Mouse (Mus musculus): ENCODE measurements around the gene Nxpe3. TPM values are rescaled to one million over a fixed set of nuclear protein-coding genes. Genes with fewer than 3 reads are reported as not detected.
"Not testable (repeated sequence)": the region's sequence is repeated elsewhere in the genome, so short reads cannot be mapped to it uniquely, and the experiment has no call there.

Gene Nxpe3
- polyA plus RNA-seq, 1 experiment from 2014 or later: 0.45 TPM

DNA sequence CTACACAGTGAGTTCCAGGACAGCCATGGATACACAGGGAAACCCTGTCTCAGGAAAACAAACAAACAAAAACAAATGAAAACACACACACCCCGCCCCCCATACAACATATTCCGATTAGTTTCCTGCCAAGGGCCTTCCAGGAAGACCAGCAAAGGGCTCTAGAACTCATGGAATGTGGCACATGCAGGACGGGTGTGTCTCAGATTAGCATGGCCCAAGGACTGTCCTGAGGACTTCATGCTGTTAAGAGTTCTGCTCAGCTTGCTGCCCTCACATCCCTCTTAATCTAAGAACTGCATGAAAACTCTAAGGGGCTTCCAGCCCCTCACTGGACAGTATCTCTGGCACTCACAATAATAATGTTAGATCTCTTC is 6.5 kb downstream of the Nxpe3 start:
- H3K27ac ChIP-seq: no peak overlapping the region
- no peaks in the 10 kb centered on the region for H3K36me3 ChIP-seq
- H3K9ac ChIP-seq: no peak overlapping the region
- H3K4me2 ChIP-seq: no peak overlapping the region
- ATAC-seq (replicated peaks; ENCODE audit: insufficient number of reproducible peaks, insufficient read depth, low FRiP score, low read depth): no peak
- H3K4me1 ChIP-seq (replicated peaks): peaks cover 7% of the 10 kb centered on the region; the same call in 1 of the 2 replicates
- H3K4me3 ChIP-seq: no peak overlapping the region
- no peaks in the 10 kb centered on the region for H3K27me3 ChIP-seq
- 54% methylated on average over 3 of the region's 3 CpGs for WGBS
- H3K9me3 ChIP-seq (replicated peaks): no peaks in the 10 kb centered on the region

DNA sequence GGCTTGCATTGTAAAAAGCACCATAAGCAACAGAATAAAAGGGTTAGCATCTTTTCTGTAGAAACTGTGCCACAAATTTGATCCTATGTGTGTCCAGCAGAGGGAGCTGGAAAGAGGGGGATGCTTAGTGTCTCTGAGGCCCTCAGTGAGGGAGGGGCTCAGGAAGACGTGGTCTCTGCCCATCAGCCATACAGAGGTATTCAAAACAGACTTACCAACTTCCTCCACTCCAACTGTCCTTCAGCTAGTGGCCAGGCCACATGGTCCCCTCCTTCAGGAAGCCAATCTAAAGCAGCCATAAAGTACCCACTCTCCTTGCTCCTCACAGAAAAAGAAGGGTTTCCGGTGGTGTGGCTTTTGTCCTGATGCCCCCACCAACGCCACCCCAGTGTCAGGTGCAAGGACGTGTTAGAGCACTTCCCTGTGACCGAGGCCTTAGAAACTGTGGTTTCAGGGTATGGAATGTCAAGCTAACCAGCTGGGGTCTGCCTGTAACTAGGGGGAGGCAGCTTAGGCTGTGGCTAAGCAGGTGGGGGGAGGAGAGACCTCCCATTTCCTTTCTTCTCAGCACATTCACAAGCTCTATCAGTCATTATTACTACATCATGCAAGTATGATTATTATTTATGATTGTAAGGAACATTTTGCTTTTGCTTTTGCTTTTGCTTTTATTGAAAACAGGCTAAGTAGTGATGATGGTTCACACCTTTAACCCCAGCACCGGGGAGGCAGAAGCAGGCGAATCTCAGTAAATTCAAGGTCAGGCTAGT is 7.1 kb downstream of the Nxpe3 start:
- 53% methylated on average over 7 of the region's 7 CpGs for WGBS
- Histone ChIP-seq H3K9me3 (replicated peaks) (no peaks in the 10 kb centered on the region), H3K27ac (no peak overlapping the region), H3K27me3 (no peaks in the 10 kb centered on the region), H3K9ac (no peak overlapping the region), H3K4me1 (replicated peaks) (0 out of 2 replicates have a peak, but pooled peaks cover 2% of the 10 kb centered on the region), H3K4me3 (no peak overlapping the region), H3K36me3 (no peaks in the 10 kb centered on the region), H3K4me2 (no peak overlapping the region)
- no peak; the same call in 1 of the 2 replicates for ATAC-seq (replicated peaks; ENCODE audit: insufficient number of reproducible peaks, insufficient read depth, low FRiP score, low read depth)

DNA sequence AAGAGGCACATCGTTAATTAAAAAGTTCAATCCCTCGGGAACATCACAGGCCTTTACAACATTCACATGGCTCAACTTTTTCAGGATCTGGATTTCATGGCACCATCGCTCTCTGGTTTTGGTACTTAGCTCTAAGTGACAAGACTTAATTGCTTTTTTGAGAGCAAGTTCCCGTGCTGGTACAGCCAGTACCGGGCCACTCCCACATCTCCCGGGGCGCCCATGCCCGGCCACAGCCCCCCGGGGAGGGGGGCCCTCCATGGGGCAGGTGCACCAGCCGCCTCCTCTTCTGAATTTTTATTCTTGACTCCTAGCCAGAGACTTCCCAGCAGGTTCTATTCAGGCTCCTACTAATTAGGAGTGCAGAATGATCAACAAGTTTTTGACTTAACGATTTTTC is 10.8 kb downstream of the Nxpe3 start:
- Histone ChIP-seq H3K4me3 (no peak overlapping the region), H3K36me3 (no peaks in the 10 kb centered on the region), H3K27me3 (no peaks in the 10 kb centered on the region), H3K27ac (no peak overlapping the region), H3K4me1 (replicated peaks) (0 out of 2 replicates have a peak, but pooled peaks cover 2% of the 10 kb centered on the region), H3K4me2 (no peak overlapping the region), H3K9me3 (replicated peaks) (no peaks in the 10 kb centered on the region), H3K9ac (no peak overlapping the region)
- WGBS: 82% methylated on average over 11 of the region's 11 CpGs
- ATAC-seq (replicated peaks; ENCODE audit: insufficient number of reproducible peaks, insufficient read depth, low FRiP score, low read depth): no peak

DNA sequence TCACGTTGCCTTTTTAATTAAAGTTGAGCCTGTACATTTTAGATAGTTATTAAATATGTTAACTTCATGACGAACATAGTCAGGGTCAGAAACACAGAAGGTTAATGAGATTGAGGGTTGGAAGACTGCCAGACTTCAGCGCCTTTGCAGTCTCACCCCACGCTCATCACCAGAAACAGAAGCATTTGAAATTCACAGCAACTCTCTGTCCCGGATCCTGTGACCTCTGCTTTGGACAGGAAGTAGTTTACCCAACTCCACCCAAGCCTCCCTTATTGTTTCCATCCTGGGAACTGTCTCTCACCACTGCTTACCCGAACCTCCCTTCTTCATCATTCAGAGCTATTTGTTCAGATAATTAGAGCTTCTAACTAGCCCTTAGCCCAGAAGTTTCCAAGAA is 19.1 kb downstream of the Nxpe3 start:
- H3K4me3 ChIP-seq: no peak overlapping the region
- no peak overlapping the region for H3K4me2 ChIP-seq
- H3K9me3 ChIP-seq (replicated peaks): no peaks in the 10 kb centered on the region
- ATAC-seq (replicated peaks; ENCODE audit: insufficient number of reproducible peaks, insufficient read depth, low FRiP score, low read depth): peak; percentile 53; the same call in 1 of the 2 replicates
- no peak overlapping the region for H3K9ac ChIP-seq
- H3K4me1 ChIP-seq (replicated peaks): peaks cover 12% of the 10 kb centered on the region
- 0 out of 2 replicates have a peak overlapping the region, but pooled peaks have one; percentile 27 for H3K27ac ChIP-seq
- no peaks in the 10 kb centered on the region for H3K27me3 ChIP-seq
- 29% methylated on average over 6 of the region's 6 CpGs for WGBS
- no peaks in the 10 kb centered on the region for H3K36me3 ChIP-seq

DNA sequence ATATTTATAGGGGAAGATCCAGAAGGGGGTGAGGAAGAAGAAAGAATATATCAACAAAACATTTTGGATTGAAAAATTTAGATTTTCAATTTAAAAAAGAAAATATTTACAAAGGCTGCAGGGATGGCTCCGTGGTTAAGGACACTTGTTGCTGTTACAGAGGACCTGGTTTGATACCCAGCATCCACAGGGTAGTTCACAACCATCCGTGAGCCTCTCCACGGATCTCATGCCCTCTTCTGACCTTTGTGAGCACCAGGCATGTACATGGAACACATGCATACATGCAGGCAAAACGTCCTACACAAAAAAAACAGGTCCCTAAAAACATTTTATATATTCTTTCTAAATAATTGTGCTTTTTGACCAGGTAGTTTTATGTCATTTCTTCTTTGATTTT is 31.3 kb downstream of the Nxpe3 start:
- Histone ChIP-seq H3K9me3 (replicated peaks) (no peaks in the 10 kb centered on the region), H3K4me3 (no peak overlapping the region), H3K4me1 (replicated peaks) (no peaks in the 10 kb centered on the region), H3K4me2 (no peak overlapping the region), H3K9ac (no peak overlapping the region), H3K36me3 (no peaks in the 10 kb centered on the region), H3K27ac (no peak overlapping the region), H3K27me3 (no peaks in the 10 kb centered on the region)
- 58% methylated on average over 4 of the region's 4 CpGs for WGBS
- ATAC-seq (replicated peaks; ENCODE audit: insufficient number of reproducible peaks, insufficient read depth, low FRiP score, low read depth): no peak

DNA sequence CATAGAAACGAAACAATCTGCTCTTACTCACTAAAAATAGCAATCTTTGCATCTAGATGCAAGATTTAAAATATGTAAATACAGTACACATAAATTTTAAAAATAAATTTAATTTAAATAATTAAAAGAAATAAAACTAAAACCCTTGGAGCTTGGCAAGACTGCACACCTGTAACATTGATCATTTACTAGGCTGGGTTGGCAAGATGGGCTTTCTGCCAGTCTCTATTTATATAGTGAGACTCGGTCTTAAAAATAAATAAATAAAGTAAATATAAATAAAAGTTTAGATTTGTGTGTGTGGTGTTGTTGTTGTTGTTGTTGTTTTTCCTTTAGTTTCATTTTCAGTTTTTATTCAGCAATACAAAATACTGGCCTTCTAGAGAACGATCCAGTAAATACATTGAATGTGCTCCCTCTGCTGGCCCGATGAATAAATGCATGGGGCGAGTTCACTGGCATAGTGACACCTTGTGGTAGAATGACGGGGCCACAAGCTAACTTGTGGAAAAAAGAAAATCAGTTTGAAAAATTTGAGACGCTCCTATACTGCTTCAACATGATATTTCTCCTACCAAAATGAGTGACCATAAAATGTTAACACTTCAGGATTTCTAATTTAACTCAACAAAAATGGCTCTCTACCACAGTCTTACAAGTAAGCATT is 31.8 kb downstream of the Nxpe3 start:
- no peak for ATAC-seq (replicated peaks; ENCODE audit: insufficient number of reproducible peaks, insufficient read depth, low FRiP score, low read depth)
- no peak overlapping the region for H3K27ac ChIP-seq
- no peak overlapping the region for H3K4me2 ChIP-seq
- H3K9ac ChIP-seq: no peak overlapping the region
- H3K4me3 ChIP-seq: no peak overlapping the region
- WGBS: 24% methylated on average over 7 of the region's 7 CpGs
- no peaks in the 10 kb centered on the region for H3K4me1 ChIP-seq (replicated peaks)
- no peaks in the 10 kb centered on the region for H3K9me3 ChIP-seq (replicated peaks)
- H3K36me3 ChIP-seq: no peaks in the 10 kb centered on the region
- no peaks in the 10 kb centered on the region for H3K27me3 ChIP-seq

DNA sequence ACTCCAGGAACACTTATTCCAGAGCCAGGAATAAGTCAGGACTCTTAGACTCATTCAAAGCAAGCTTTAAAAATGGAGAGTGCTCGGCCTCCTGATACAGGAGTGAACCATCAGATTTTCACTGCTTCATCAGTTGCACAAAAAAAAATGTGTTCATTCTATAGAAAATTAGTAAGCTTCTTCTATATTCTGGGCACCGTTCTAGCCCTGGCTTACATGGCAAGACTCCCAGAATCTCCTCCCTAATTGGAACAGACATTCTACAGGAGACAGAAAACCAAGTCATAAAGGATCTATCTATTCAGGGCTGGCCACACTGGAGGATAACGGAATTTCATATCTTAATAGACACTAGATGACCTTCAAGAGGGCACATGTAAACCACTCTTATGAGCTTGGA is 34.0 kb downstream of the Nxpe3 start:
- H3K27ac ChIP-seq: no peak overlapping the region
- H3K4me1 ChIP-seq (replicated peaks): no peaks in the 10 kb centered on the region
- no peak overlapping the region for H3K4me3 ChIP-seq
- H3K27me3 ChIP-seq: no peaks in the 10 kb centered on the region
- no peak overlapping the region for H3K4me2 ChIP-seq
- H3K9ac ChIP-seq: no peak overlapping the region
- WGBS: 66% methylated on average over 3 of the region's 3 CpGs
- ATAC-seq (replicated peaks; ENCODE audit: insufficient number of reproducible peaks, insufficient read depth, low FRiP score, low read depth): no peak
- H3K36me3 ChIP-seq: no peaks in the 10 kb centered on the region
- no peaks in the 10 kb centered on the region for H3K9me3 ChIP-seq (replicated peaks)

DNA sequence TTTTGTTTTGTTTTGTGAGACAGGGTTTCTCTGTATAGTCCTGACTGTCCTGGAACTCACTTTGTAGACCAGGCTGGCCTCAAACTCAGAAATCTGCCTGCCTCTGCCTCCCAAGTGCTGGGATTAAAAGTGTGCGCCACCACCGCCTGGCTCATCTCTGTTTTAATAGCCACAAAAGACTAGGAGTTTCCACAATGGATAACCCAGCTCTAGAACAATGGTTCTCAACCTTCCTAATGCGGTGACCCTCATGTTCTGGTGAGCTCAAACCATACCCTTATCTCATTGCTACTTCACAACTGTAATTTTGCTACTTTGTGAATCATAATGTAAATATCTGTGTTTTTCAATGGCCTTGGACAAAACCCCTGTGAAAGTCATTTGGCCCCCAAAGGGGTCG is 35.7 kb downstream of the Nxpe3 start:
- 93% methylated on average over 4 of the region's 4 CpGs for WGBS
- not testable (repeated sequence) for H3K27me3 ChIP-seq; H3K36me3 ChIP-seq; H3K9ac ChIP-seq; H3K4me1 ChIP-seq (replicated peaks); H3K27ac ChIP-seq; H3K4me3 ChIP-seq; H3K4me2 ChIP-seq; ATAC-seq (replicated peaks; ENCODE audit: insufficient number of reproducible peaks, insufficient read depth, low FRiP score, low read depth); H3K9me3 ChIP-seq (replicated peaks)

DNA sequence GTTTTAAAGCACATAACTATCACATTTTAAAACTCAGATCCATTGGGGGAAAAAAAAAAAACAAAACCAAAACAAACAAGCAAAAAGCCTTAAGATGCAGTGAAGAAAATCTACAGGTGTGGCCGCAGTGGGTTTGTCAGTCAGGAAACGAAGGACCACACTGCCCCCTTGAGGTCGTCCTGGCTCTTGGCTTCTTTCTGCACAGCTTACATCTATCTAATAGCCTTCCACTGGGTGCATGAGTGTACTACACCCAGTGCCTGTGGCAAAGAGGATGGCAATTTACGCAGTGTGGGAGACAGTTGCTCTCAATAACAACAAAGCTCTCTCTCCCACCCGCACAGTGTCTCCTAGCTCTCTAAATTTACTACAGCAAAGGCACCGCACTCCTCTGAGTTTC is 36.6 kb downstream of the Nxpe3 start:
- no peak overlapping the region for H3K4me2 ChIP-seq
- H3K4me3 ChIP-seq: no peak overlapping the region
- H3K27ac ChIP-seq: no peak overlapping the region
- ATAC-seq (replicated peaks; ENCODE audit: insufficient number of reproducible peaks, insufficient read depth, low FRiP score, low read depth): no peak
- no peaks in the 10 kb centered on the region for H3K36me3 ChIP-seq
- H3K4me1 ChIP-seq (replicated peaks): no peaks in the 10 kb centered on the region
- H3K9ac ChIP-seq: no peak overlapping the region
- H3K9me3 ChIP-seq (replicated peaks): no peaks in the 10 kb centered on the region
- no peaks in the 10 kb centered on the region for H3K27me3 ChIP-seq
- 63% methylated on average over 6 of the region's 6 CpGs for WGBS

DNA sequence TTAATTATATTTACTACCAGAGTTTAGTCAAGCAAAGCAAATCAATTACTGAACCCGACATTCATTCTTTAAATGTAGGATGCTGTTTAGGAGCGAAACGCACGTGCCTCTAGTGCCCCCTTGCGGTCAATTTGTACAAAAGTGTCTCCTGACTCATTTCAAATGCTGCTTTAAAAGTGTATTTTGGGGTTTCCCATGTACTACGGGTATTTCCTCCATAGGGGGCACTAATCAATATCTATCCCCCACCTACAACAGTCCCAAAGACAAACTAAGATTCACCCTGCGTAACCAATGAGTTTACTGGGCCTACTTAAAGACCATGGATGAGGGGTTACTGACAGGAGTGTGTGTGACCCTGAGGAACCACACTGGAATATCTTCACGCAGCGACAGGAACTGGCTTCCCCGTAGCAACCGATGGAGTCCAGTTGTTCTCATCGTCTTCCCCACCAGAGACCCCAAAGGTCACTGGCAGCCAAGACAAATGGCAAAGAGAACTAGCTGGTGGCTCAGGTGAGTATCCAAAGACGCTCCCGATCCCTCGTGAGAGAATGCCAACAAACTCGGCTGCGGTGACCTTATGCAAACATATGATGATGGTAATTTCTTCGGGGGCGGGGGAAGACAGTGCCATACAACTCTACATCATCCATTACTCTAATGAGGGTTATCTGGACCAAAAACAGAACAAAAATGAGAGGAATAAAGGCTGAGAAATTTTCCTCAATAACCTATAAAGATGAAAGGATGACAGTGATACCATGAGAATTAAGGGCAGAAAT is 42.0 kb downstream of the Nxpe3 start:
- Histone ChIP-seq H3K36me3 (no peaks in the 10 kb centered on the region), H3K27ac (no peak overlapping the region), H3K9ac (no peak overlapping the region), H3K9me3 (replicated peaks) (no peaks in the 10 kb centered on the region), H3K4me2 (no peak overlapping the region), H3K4me3 (no peak overlapping the region), H3K4me1 (replicated peaks) (no peaks in the 10 kb centered on the region), H3K27me3 (no peaks in the 10 kb centered on the region)
- 52% methylated on average over 19 of the region's 19 CpGs for WGBS
- no peak for ATAC-seq (replicated peaks; ENCODE audit: insufficient number of reproducible peaks, insufficient read depth, low FRiP score, low read depth)

DNA sequence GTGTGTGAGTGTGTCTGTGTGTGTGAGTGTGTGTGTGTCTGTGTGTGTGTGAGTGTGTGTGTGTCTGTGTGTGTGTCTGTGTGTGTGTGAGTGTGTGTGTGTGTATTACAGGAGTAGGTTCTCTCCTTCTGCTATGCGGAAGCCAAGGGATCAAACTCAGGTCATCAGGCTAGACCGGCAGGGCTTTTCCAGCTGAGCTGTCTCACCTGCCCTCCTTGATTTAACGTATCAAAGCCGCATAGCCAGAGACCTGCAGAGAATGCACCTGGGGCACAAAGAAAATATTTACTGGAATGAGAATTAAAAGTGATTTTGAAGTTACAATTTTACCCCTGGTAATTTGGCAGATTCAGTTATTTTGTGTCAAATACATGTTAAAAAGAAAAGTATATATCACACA is 42.6 kb downstream of the Nxpe3 start:
- 64% methylated on average over 4 of the region's 4 CpGs for WGBS
- Histone ChIP-seq H3K36me3 (no peaks in the 10 kb centered on the region), H3K4me3 (no peak overlapping the region), H3K4me1 (replicated peaks) (no peaks in the 10 kb centered on the region), H3K27ac (no peak overlapping the region), H3K4me2 (no peak overlapping the region), H3K9ac (no peak overlapping the region), H3K9me3 (replicated peaks) (no peaks in the 10 kb centered on the region), H3K27me3 (no peaks in the 10 kb centered on the region)
- ATAC-seq (replicated peaks; ENCODE audit: insufficient number of reproducible peaks, insufficient read depth, low FRiP score, low read depth): no peak
